Mouse (Mus musculus): ENCODE data around the gene Myh2. TPM values are rescaled to one million over a fixed set of nuclear protein-coding genes. Genes with fewer than 3 reads are reported as not detected.
A peak's percentile ranks its signal among the peaks of the same experiment; 100 is the strongest.

Gene Myh2
- polyA plus RNA-seq (2016; fragmentation: Nextera tagmentation; extraction: Ambion mirVana) = 0.03 TPM in 1 of 2 replicates, not detected in the other

DNA sequence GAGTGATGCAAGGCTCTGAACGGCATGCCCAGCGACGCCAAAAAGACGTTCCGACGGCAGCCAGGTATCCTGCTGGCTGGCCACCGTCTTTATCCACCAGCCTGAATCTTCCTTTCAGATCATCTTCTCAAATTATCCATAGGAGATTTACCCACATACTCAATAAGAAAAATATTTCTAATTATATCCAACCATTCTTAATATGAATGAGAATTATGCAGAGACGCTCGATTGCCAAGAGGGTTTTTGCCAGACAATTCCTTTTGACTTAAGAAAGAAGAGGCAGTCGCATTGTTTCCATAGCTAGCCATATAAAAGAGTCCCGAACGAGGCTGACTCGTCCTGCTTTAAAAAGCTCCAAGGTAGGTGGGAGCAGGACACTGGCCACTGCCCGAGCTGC, at the start of gene Myh2:
TSS of gene Myh2 (plus strand) at position 301 of the 400 bp plus-strand sequence.
- ATAC-seq (ENCODE audit: low FRiP score, low read depth) = no peak
- Histone ChIP-seq H3K4me3 (no peak within 1 kb of the TSS), H3K9me3 (no peaks in the 10 kb centered on the region), H3K36me3 (no peaks in the 10 kb centered on the region), H3K9ac (no peak within 1 kb of the TSS), H3K4me1 (no peaks in the 10 kb centered on the region), H3K27me3 (replicated peaks) (no peaks in the 10 kb centered on the region), H3K4me2 (replicated peaks) (no peak within 1 kb of the TSS), H3K27ac (no peak within 1 kb of the TSS)
- WGBS = 83% methylated on average over 14 of the region's 14 CpGs

DNA sequence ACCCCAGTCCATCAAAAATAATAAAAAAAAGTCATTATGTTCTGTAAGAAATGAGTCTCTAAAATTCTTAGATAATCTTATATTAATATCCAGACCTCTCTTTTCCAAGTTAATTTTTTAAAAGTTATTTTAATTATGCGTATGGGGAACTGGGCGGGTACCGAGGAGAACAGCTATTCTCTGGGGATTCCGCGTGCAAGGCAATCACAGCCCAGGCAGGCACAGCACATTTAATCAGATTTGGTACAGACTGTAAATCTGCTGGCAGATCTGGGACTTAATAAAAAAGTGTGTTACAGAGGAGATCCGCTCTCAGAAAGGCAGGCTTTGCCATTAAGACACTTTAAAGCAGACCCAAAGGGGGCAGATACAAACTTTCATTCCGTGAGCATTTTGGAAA, 45.9 kb upstream of the Myh2 start:
- Histone ChIP-seq H3K4me2 (replicated peaks) (peak overlapping the region; percentile 36), H3K9ac (no peak overlapping the region), H3K27ac (no peak overlapping the region), H3K4me1 (peaks cover 6% of the 10 kb centered on the region; the same call in 1 of the 2 replicates), H3K9me3 (no peaks in the 10 kb centered on the region), H3K4me3 (no peak overlapping the region), H3K27me3 (replicated peaks) (no peaks in the 10 kb centered on the region), H3K36me3 (no peaks in the 10 kb centered on the region)
- peak; percentile 87 for ATAC-seq (ENCODE audit: low FRiP score, low read depth)
- WGBS = 37% methylated on average over 7 of the region's 7 CpGs

DNA sequence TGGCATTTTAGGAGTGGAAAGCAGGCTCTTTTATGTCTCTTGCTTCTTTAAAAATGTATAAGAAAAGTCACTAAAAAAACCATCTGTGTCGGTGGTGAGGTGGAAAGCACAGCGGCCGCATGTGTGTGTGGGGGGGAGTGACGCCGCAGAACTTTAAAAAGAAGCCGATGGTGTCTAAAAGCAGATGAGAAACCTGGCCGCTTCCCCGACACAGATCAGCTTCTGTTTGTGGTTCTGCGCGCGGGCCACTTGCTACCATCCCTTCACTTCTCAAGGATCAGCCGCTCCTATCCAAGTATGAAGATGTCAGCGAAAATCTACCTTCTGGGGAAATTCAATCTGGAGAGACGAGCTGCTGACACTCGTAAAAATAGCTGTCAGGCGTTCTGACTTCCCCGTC, 45.5 kb upstream of the Myh2 start:
- 47% methylated on average over 17 of the region's 17 CpGs for WGBS
- Histone ChIP-seq H3K4me2 (replicated peaks) (peak overlapping the region; percentile 36), H3K27me3 (replicated peaks) (no peaks in the 10 kb centered on the region), H3K36me3 (no peaks in the 10 kb centered on the region), H3K4me3 (no peak overlapping the region), H3K4me1 (peaks cover 6% of the 10 kb centered on the region; the same call in 1 of the 2 replicates), H3K9ac (no peak overlapping the region), H3K9me3 (no peaks in the 10 kb centered on the region), H3K27ac (no peak overlapping the region)
- peak; percentile 63; the same call in 1 of the 2 replicates for ATAC-seq (ENCODE audit: low FRiP score, low read depth)

DNA sequence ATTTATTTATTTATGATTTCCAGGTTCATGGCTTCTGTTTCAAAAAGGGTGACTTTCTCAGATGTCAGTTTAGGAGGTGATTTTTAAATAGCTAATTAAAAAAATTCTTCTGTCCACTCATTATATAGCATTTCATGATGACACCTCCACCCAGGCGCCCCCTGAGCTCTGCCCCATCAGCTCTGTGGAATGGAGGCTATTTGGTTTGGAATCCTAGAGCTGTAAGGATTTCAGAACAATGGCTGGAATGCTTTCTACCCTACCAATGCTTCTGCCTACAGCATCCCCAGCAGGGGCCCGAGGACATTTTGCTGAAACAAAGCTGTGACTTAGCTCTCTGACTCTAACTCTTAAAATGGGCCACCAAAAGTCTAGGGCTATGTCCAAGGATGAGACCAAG, 37.3 kb upstream of the Myh2 start:
- no peak overlapping the region for H3K27ac ChIP-seq
- H3K4me3 ChIP-seq = no peak overlapping the region
- H3K36me3 ChIP-seq = no peaks in the 10 kb centered on the region
- H3K27me3 ChIP-seq (replicated peaks) = no peaks in the 10 kb centered on the region
- no peaks in the 10 kb centered on the region for H3K4me1 ChIP-seq
- no peak for ATAC-seq (ENCODE audit: low FRiP score, low read depth)
- no peak overlapping the region for H3K9ac ChIP-seq
- 75% methylated on average over 2 of the region's 2 CpGs for WGBS
- no peaks in the 10 kb centered on the region for H3K9me3 ChIP-seq
- no peak overlapping the region for H3K4me2 ChIP-seq (replicated peaks)

DNA sequence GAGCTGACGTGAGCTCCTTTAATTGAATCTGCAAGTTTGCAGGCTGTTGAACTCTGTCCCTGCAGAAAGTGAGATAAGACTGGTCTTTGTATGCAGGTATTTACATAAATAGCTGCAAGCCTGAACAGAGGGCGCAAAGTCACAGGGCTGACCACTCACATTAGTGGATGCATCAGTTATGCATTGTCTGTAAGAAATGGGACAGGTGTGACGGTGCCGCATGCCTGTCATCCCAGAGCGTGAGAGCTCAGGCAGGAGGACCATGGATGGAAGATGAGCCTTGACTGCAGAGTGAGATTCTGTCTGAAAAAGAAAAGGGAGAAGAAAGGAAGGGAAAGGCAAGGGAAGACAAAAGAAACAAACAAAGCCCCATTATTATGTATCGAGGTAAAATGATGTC, 36.2 kb upstream of the Myh2 start:
- no peak overlapping the region for H3K9ac ChIP-seq
- H3K27ac ChIP-seq = no peak overlapping the region
- H3K27me3 ChIP-seq (replicated peaks) = no peaks in the 10 kb centered on the region
- no peaks in the 10 kb centered on the region for H3K4me1 ChIP-seq
- no peak for ATAC-seq (ENCODE audit: low FRiP score, low read depth)
- H3K4me2 ChIP-seq (replicated peaks) = no peak overlapping the region
- WGBS = 83% methylated on average over 6 of the region's 6 CpGs
- H3K36me3 ChIP-seq = no peaks in the 10 kb centered on the region
- H3K4me3 ChIP-seq = no peak overlapping the region
- H3K9me3 ChIP-seq = no peaks in the 10 kb centered on the region

DNA sequence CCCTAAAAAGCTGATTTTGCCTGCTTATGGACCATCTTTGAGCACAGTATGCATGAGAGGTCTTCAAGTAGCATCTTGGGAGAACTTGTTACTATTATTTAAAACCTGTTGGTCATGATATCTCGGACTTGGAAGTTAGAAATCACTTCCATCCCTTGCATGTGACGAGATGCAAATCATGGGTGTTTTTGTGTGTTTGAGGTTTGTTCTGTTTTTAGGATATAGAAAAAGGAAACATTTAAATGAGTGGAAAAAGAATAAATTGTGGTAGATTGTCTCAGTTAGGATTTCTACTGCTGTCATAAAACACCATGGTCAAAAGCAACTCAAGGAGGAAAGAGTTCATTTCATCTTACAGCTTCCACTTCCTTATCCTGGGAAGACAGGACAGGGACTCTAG, 35.3 kb upstream of the Myh2 start:
- no peak for ATAC-seq (ENCODE audit: low FRiP score, low read depth)

DNA sequence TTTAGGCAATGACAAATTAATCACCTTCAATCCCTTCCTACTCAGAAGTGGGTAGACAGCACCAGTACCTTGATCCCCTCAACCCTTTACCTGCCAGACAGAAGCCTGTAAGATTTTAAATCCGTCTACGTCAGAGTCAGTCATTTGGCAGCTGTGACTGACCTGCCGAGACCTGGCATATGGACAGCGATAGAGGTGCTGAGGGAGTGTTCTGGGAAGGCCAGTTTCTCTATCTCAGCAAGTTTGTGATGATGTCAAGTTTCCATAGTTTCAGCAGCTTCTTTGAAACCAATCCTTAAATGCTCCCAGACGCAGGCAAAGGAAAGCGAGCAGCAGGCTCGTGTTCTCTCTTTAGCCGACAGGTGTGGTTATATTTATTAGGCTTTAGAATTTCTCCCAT, 31.3 kb upstream of the Myh2 start:
- no peaks in the 10 kb centered on the region for H3K36me3 ChIP-seq
- H3K4me3 ChIP-seq = no peak overlapping the region
- H3K4me1 ChIP-seq = no peaks in the 10 kb centered on the region
- H3K9me3 ChIP-seq = no peaks in the 10 kb centered on the region
- no peak for ATAC-seq (ENCODE audit: low FRiP score, low read depth)
- no peak overlapping the region for H3K4me2 ChIP-seq (replicated peaks)
- no peak overlapping the region for H3K27ac ChIP-seq
- H3K27me3 ChIP-seq (replicated peaks) = no peaks in the 10 kb centered on the region
- no peak overlapping the region for H3K9ac ChIP-seq
- WGBS = 89% methylated on average over 8 of the region's 8 CpGs

More for the DNA sequence above, 35.3 kb upstream of the Myh2 start:
- no peak overlapping the region for H3K27ac ChIP-seq
- no peaks in the 10 kb centered on the region for H3K36me3 ChIP-seq
- no peaks in the 10 kb centered on the region for H3K4me1 ChIP-seq
- no peak overlapping the region for H3K4me3 ChIP-seq
- H3K9ac ChIP-seq = no peak overlapping the region
- no peaks in the 10 kb centered on the region for H3K9me3 ChIP-seq
- H3K4me2 ChIP-seq (replicated peaks) = no peak overlapping the region
- 87% methylated on average over 2 of the region's 2 CpGs for WGBS
- no peaks in the 10 kb centered on the region for H3K27me3 ChIP-seq (replicated peaks)

DNA sequence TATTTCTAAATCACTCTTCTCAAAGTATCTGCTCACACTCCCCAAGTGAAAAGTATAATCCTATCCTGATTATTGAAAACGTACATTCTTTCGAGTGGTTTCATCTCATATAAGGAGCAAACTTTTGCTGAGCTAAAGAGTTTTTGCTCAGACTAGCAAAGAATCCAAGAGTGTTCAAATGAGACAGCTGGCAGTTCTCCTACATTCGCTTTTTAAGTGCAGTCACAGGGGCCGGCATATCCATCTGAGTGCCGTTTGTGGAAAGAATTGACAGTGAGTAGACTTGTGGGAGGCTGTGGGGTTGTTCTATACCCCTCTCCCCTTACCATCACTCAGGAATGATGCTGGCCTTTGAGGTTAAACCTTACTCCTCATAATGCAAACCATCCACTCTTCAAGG, 30.7 kb upstream of the Myh2 start:
- Histone ChIP-seq H3K27ac (no peak overlapping the region), H3K4me2 (replicated peaks) (no peak overlapping the region)
- WGBS = 88% methylated on average over 5 of the region's 5 CpGs

DNA sequence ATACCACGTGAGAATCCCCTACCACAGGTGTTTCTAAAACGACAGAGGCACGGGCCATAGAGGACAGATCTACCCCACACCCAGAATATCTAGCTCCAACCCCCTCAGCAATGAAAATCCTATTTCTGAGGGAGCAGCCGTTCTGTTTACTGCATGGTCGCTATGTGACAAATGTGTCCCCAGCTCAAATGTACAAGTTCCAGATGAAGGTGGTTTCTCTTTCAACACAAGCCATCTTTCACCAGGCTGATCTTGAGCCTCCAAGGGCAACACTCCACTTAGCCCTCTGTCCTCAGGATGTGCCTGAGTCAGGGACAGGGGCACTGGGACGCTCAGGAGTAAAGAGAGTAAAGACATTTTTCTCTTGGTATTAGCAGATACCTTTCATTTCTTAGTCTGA, 29.8 kb upstream of the Myh2 start:
- no peak for ATAC-seq (ENCODE audit: low FRiP score, low read depth)
- H3K4me1 ChIP-seq = no peaks in the 10 kb centered on the region
- H3K27me3 ChIP-seq (replicated peaks) = no peaks in the 10 kb centered on the region
- no peak overlapping the region for H3K4me3 ChIP-seq
- H3K4me2 ChIP-seq (replicated peaks) = no peak overlapping the region
- no peaks in the 10 kb centered on the region for H3K9me3 ChIP-seq
- H3K36me3 ChIP-seq = no peaks in the 10 kb centered on the region
- H3K9ac ChIP-seq = no peak overlapping the region
- no peak overlapping the region for H3K27ac ChIP-seq
- WGBS = 79% methylated on average over 6 of the region's 6 CpGs

More for the DNA sequence above, 30.7 kb upstream of the Myh2 start:
- no peaks in the 10 kb centered on the region for H3K36me3 ChIP-seq
- H3K4me3 ChIP-seq = no peak overlapping the region
- ATAC-seq (ENCODE audit: low FRiP score, low read depth) = no peak
- no peaks in the 10 kb centered on the region for H3K9me3 ChIP-seq
- no peaks in the 10 kb centered on the region for H3K27me3 ChIP-seq (replicated peaks)
- H3K4me1 ChIP-seq = no peaks in the 10 kb centered on the region
- H3K9ac ChIP-seq = no peak overlapping the region

DNA sequence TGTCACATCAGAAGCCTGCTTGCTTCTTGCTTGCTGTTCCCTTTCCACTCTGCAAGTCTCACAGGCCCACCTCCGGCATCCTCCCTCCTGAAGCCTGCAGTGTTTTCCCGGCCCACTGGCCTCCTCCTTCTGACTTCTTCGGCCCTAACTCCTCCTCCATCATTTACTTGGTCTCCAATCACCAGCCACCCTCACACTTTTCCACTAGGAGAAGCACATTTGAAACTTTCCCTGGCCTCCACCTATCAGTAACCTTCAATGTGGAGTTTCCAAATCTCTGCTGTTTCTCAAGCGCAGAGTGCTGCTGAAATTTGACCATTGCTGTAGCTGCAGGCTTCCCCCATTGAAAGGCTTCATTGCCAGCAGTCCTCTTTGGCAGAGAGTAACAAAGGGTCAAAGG, 28.8 kb upstream of the Myh2 start:
- no peaks in the 10 kb centered on the region for H3K9me3 ChIP-seq
- H3K4me3 ChIP-seq = no peak overlapping the region
- H3K9ac ChIP-seq = no peak overlapping the region
- H3K36me3 ChIP-seq = no peaks in the 10 kb centered on the region
- ATAC-seq (ENCODE audit: low FRiP score, low read depth) = no peak
- H3K4me2 ChIP-seq (replicated peaks) = no peak overlapping the region
- no peak overlapping the region for H3K27ac ChIP-seq
- no peaks in the 10 kb centered on the region for H3K27me3 ChIP-seq (replicated peaks)
- H3K4me1 ChIP-seq = no peaks in the 10 kb centered on the region
- WGBS = 70% methylated on average over 4 of the region's 4 CpGs

DNA sequence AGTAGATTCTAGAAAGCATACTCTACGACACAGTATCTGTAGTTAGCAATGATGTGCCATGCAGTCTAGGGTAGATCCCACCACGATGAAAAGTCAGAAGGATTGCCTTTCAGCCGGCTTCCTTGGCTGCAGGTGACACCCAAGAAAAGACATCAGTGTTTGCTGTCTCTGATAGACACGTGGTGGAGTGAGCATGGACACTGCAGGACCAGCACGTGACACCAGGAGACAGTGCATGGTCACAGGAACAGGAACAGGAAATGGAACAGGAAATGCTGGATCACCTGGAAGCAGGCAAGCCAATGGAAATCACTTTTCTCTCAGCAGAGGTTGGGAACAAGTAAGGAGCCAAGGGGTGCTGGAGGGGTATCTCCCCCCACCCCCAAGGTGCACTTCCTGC, 27.8 kb upstream of the Myh2 start:
- Histone ChIP-seq H3K27me3 (replicated peaks) (no peaks in the 10 kb centered on the region), H3K4me2 (replicated peaks) (no peak overlapping the region), H3K4me1 (no peaks in the 10 kb centered on the region), H3K27ac (no peak overlapping the region), H3K9ac (no peak overlapping the region), H3K9me3 (no peaks in the 10 kb centered on the region), H3K4me3 (no peak overlapping the region), H3K36me3 (no peaks in the 10 kb centered on the region)
- WGBS = 82% methylated on average over 5 of the region's 5 CpGs
- ATAC-seq (ENCODE audit: low FRiP score, low read depth) = no peak

DNA sequence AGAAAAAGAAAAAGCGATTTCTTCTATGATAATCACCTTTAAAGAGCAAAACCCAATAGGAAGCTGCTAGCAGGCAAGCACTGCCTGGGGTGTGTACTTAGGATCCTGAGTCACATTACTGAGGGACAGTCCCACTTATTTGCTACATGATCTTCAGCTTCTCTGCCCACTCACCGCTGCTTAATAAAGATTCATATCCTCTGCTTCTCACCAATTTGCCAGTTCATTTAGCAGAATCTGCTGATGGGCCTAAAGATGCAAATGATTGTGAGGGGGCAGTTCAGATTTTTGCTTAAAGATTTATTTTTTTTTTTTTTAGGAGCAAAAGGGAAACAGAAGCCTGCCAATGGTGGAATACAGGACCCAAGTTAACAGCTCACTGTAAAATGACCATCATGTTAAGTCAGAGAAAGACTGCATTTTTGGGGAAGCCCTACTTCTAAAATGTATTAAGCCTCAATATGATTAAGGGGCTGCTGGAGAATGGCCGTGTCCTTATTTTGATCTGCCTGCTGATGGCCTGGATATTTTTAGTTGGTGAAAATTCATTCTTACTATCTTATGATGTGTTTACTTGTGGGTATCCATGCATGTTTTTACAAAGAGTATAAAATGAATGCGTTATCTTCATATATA, 26.8 kb upstream of the Myh2 start:
- Histone ChIP-seq H3K9ac (no peak overlapping the region), H3K36me3 (no peaks in the 10 kb centered on the region), H3K9me3 (no peaks in the 10 kb centered on the region), H3K4me2 (replicated peaks) (no peak overlapping the region), H3K4me1 (no peaks in the 10 kb centered on the region), H3K4me3 (no peak overlapping the region), H3K27ac (no peak overlapping the region), H3K27me3 (replicated peaks) (no peaks in the 10 kb centered on the region)
- no peak for ATAC-seq (ENCODE audit: low FRiP score, low read depth)
- 90% methylated on average over 4 of the region's 4 CpGs for WGBS

DNA sequence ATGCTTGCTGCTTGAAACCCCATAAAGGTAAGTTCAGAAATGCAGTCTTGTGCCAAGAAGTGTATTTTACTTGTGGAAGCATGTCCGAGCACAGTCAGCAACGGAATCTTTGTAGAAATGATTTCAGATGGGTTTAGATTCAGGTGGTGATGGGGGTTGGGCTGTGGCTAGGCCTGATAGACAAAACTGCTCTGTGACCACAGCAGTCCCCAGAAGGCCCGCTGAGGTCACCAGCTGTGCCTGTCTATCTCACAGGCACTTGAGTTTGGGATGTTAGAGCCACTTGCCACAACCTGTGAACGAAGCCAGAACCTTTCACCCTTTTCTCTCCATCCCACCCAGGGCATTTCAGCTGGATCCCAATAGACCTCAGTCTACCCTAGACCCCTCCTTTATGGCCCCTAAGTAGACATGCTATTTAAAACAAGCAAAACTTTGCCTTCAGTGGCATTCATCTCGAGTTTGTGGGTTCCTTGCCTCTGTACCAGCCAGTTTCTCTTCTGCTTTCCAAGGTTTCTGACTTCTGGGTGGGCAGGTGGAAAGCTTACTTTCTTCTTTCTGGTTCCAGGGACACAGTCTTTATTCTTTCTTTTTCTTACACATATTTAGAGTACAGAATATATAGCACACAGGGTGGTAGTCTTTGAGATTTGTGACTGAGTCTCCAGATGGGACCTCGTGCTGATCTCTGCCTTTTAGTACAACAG, 26.1 kb upstream of the Myh2 start:
- H3K36me3 ChIP-seq = no peaks in the 10 kb centered on the region
- no peak overlapping the region for H3K27ac ChIP-seq
- ATAC-seq (ENCODE audit: low FRiP score, low read depth) = no peak
- H3K27me3 ChIP-seq (replicated peaks) = no peaks in the 10 kb centered on the region
- H3K4me2 ChIP-seq (replicated peaks) = no peak overlapping the region
- no peak overlapping the region for H3K9ac ChIP-seq
- H3K4me1 ChIP-seq = no peaks in the 10 kb centered on the region
- no peaks in the 10 kb centered on the region for H3K9me3 ChIP-seq
- 75% methylated on average over 6 of the region's 6 CpGs for WGBS
- no peak overlapping the region for H3K4me3 ChIP-seq

All from neural tube, embryonic 12.5 days (tissue).